Mouse (Mus musculus) embryonic stem cell, embryonic (primary cell): Measurements from ENCODE around the gene Zfp687.

ENCODE experiments used
- CTCF ChIA-PET, 4 experiments: fragments of 300-600 bp in 2 of 4; fragments of 350-600 bp in 2 of 4; sonication (Branson Sonifier 250); formaldehyde crosslinking; loops; one replicate each; lab custom pipeline; 2022; ENCODE audit warnings: inconsistent platforms in 2 of 4; lab: Charles Lee
- POLR2A ChIA-PET, 4 experiments: fragments of 300-600 bp in 2 of 4; fragments of 350-600 bp in 2 of 4; sonication (Branson Sonifier 250); formaldehyde crosslinking; loops; one replicate each; lab custom pipeline; 2022; ENCODE audit warnings: antibody characterized with exemption in 4 of 4, inconsistent platforms in 1 of 4; lab: Charles Lee

Zfp687 gene

GRCm38 (mm10) chr3:95007706-95008105 lies 7.5 kb downstream of the Zfp687 start:
- ChIA-PET CTCF (no interaction called here), POLR2A (interaction anchor here in 3 of 4 experiments (0.6 to 16.8 kb wide), 11 partner anchors 6 to 45 kb away, joined by 3 to 229 read pairs (median 4); partner anchors contain the start of genes Pi4kb (in 1 of the 3) and Zfp687 (in 1 of the 3))

GRCm38 (mm10) chr3:95005651-95006050 lies 9.6 kb downstream of the Zfp687 start:
- POLR2A ChIA-PET: interaction anchor here in 3 of 4 experiments (0.6 to 16.8 kb wide), 6 partner anchors 9 to 31 kb away, joined by 3 to 229 read pairs (median 5); partner anchors contain the start of genes Zfp687 (in 2 of the 3) and Pi4kb (in 1 of the 3)
- CTCF ChIA-PET: interaction anchor here in 1 of 4 experiments (0.6 kb wide), 1 partner anchor 23 kb away, joined by 3 read pairs; no protein-coding TSS in a partner anchor

GRCm38 (mm10) chr3:95003273-95003672 lies 12.0 kb downstream of the Zfp687 start:
- ChIA-PET CTCF (interaction anchor here in 1 of 4 experiments (0.8 kb wide), 1 partner anchor 21 kb away, joined by 3 read pairs; no protein-coding TSS in a partner anchor), POLR2A (interaction anchor here (0.7 to 16.8 kb wide), 18 partner anchors 9 to 113 kb away, joined by 3 to 229 read pairs (median 5); partner anchors contain the start of genes Zfp687 (in 4 of the 4), Pip5k1a (in 1 of the 4) and Rfx5 (in 1 of the 4))

- POLR2A ChIA-PET: interaction anchor here (0.6 to 16.8 kb wide), 23 partner anchors 8 to 444 kb away, joined by 3 to 229 read pairs (median 4); partner anchors contain the start of genes Zfp687 (in 4 of the 4), Pi4kb (in 1 of the 4) and Rfx5 (in 1 of the 4)
- CTCF ChIA-PET: interaction anchor here in 2 of 4 experiments (0.6 to 1.4 kb wide), 3 partner anchors 8 to 32 kb away, joined by 3 to 5 read pairs (median 3); partner anchors contain the start of gene Zfp687 (in 1 of the 2)
These were observed 12.7 kb downstream of the Zfp687 start for GRCm38 (mm10) chr3:95002569-95002968.

- POLR2A ChIA-PET: interaction anchor here in 3 of 4 experiments (0.5 to 16.8 kb wide), 23 partner anchors 8 to 945 kb away, joined by 3 to 229 read pairs (median 3); partner anchors contain the start of genes Pi4kb (in 2 of the 3), Zfp687 (in 2 of the 3) and Rfx5 (in 1 of the 3)
- CTCF ChIA-PET: interaction anchor here (0.6 to 1.7 kb wide), 41 partner anchors 8 to 755 kb away, joined by 3 to 12 read pairs (median 4); partner anchors contain the start of genes Zfp687 (in 4 of the 4), Pi4kb (in 1 of the 4) and Tnfaip8l2 (in 1 of the 4)
These were observed 18.3 kb downstream of the Zfp687 start for GRCm38 (mm10) chr3:94996946-94997345.

- CTCF ChIA-PET: interaction anchor here (0.6 to 1.5 kb wide), 7 partner anchors 8 to 153 kb away, joined by 3 to 5 read pairs (median 3); partner anchors contain the start of genes Tnfaip8l2 (in 1 of the 4) and Zfp687 (in 1 of the 4)
- POLR2A ChIA-PET: interaction anchor here (0.5 to 8.7 kb wide), 25 partner anchors 8 to 291 kb away, joined by 3 to 60 read pairs (median 6); partner anchors contain the start of genes Pi4kb (in 3 of the 4), Zfp687 (in 3 of the 4) and Rfx5 (in 1 of the 4)
These were observed 26.0 kb downstream of the Zfp687 start for GRCm38 (mm10) chr3:94989159-94989761.

- ChIA-PET CTCF (interaction anchor here in 2 of 4 experiments (0.6 to 1.3 kb wide), 2 partner anchors 9 to 385 kb away, joined by 3 to 4 read pairs; no protein-coding TSS in a partner anchor), POLR2A (interaction anchor here in 2 of 4 experiments (0.7 to 8.7 kb wide), 12 partner anchors 9 to 36 kb away, joined by 3 to 60 read pairs (median 6); partner anchors contain the start of genes Pi4kb (in 2 of the 2), Zfp687 (in 2 of the 2) and Rfx5 (in 1 of the 2))
These were observed 27.7 kb downstream of the Zfp687 start for GRCm38 (mm10) chr3:94987578-94987977.

GRCm38 (mm10) chr3:94985513-94985912 lies 29.7 kb downstream of the Zfp687 start:
- POLR2A ChIA-PET: interaction anchor here in 3 of 4 experiments (1.2 to 8.7 kb wide), 9 partner anchors 11 to 67 kb away, joined by 4 to 60 read pairs (median 4); partner anchors contain the start of genes Pi4kb (in 3 of the 3) and Zfp687 (in 1 of the 3)
- CTCF ChIA-PET: interaction anchor here in 1 of 4 experiments (0.6 to 2.0 kb wide), 2 partner anchors 11 to 71 kb away, joined by 3 to 11 read pairs; no protein-coding TSS in a partner anchor

GRCm38 (mm10) chr3:94984312-94984711 lies 30.9 kb downstream of the Zfp687 start:
- CTCF ChIA-PET: interaction anchor here in 1 of 4 experiments (0.6 to 2.0 kb wide), 2 partner anchors 12 to 45 kb away, joined by 3 to 11 read pairs; no protein-coding TSS in a partner anchor
- POLR2A ChIA-PET: interaction anchor here in 3 of 4 experiments (0.5 to 8.7 kb wide), 15 partner anchors 10 to 190 kb away, joined by 3 to 60 read pairs (median 4); partner anchors contain the start of genes Pi4kb (in 3 of the 3) and Zfp687 (in 2 of the 3)

- POLR2A ChIA-PET: interaction anchor here (0.5 to 11.7 kb wide), 66 partner anchors 8 to 532 kb away, joined by 3 to 135 read pairs (median 5); partner anchors contain the start of genes Zfp687 (in 3 of the 4), Psmd4 (in 2 of the 4), Rfx5 (in 2 of the 4) and Cdc42se1 (in 1 of the 4)
- CTCF ChIA-PET: interaction anchor here in 2 of 4 experiments (0.6 to 1.2 kb wide), 5 partner anchors 12 to 82 kb away, joined by 3 to 10 read pairs (median 4); no protein-coding TSS in a partner anchor
These were observed 40.5 kb downstream of the Zfp687 start, which contains the start of gene Pi4kb for GRCm38 (mm10) chr3:94974528-94975422. Pi4kb (plus strand) TSS chr3:94974731.

GRCm38 (mm10) chr3:94974026-94974527 lies 41.2 kb downstream of the Zfp687 start:
- CTCF ChIA-PET: interaction anchor here (0.5 to 1.2 kb wide), 6 partner anchors 12 to 125 kb away, joined by 3 to 10 read pairs (median 4); no protein-coding TSS in a partner anchor
- POLR2A ChIA-PET: interaction anchor here (0.5 to 11.7 kb wide), 57 partner anchors 9 to 1320 kb away, joined by 3 to 135 read pairs (median 5); partner anchors contain the start of genes Zfp687 (in 3 of the 4), Psmd4 (in 2 of the 4), Rfx5 (in 2 of the 4) and Cdc42se1 (in 1 of the 4)

- CTCF ChIA-PET: interaction anchor here (0.5 to 1.2 kb wide), 4 partner anchors 16 to 125 kb away, joined by 3 to 10 read pairs (median 4); no protein-coding TSS in a partner anchor
- POLR2A ChIA-PET: interaction anchor here (0.6 to 11.7 kb wide), 38 partner anchors 8 to 1320 kb away, joined by 3 to 135 read pairs (median 8); partner anchors contain the start of genes Zfp687 (in 3 of the 4), Psmd4 (in 2 of the 4), Rfx5 (in 2 of the 4) and Cdc42se1 (in 1 of the 4)
These were observed 41.6 kb downstream of the Zfp687 start for GRCm38 (mm10) chr3:94973620-94974019.

- ChIA-PET POLR2A (interaction anchor here in 2 of 4 experiments (1.3 to 11.7 kb wide), 7 partner anchors 8 to 43 kb away, joined by 6 to 135 read pairs (median 27); partner anchors contain the start of gene Zfp687 (in 1 of the 2)), CTCF (interaction anchor here in 1 of 4 experiments (0.9 kb wide), 1 partner anchor 31 kb away, joined by 4 read pairs; no protein-coding TSS in a partner anchor)
These were observed 42.7 kb downstream of the Zfp687 start for GRCm38 (mm10) chr3:94972552-94972951.

- ChIA-PET CTCF (interaction anchor here in 2 of 4 experiments (0.6 to 1.0 kb wide), 3 partner anchors 14 to 76 kb away, joined by 3 to 4 read pairs (median 3); no protein-coding TSS in a partner anchor), POLR2A (interaction anchor here in 3 of 4 experiments (0.8 to 9.0 kb wide), 14 partner anchors 7 to 81 kb away, joined by 3 to 135 read pairs (median 7); partner anchors contain the start of genes Pi4kb (in 3 of the 3), Rfx5 (in 2 of the 3) and Zfp687 (in 2 of the 3))
These were observed 49.4 kb downstream of the Zfp687 start for GRCm38 (mm10) chr3:94965878-94966277.

GRCm38 (mm10) chr3:94964989-94965388 lies 50.3 kb downstream of the Zfp687 start:
- POLR2A ChIA-PET: interaction anchor here in 3 of 4 experiments (0.8 to 9.0 kb wide), 13 partner anchors 8 to 80 kb away, joined by 3 to 135 read pairs (median 9); partner anchors contain the start of genes Pi4kb (in 3 of the 3), Zfp687 (in 2 of the 3) and Rfx5 (in 1 of the 3)
- CTCF ChIA-PET: no interaction called here
